ENCODE assay signal across 32 mouse cellular contexts in the genomic region with DNA sequence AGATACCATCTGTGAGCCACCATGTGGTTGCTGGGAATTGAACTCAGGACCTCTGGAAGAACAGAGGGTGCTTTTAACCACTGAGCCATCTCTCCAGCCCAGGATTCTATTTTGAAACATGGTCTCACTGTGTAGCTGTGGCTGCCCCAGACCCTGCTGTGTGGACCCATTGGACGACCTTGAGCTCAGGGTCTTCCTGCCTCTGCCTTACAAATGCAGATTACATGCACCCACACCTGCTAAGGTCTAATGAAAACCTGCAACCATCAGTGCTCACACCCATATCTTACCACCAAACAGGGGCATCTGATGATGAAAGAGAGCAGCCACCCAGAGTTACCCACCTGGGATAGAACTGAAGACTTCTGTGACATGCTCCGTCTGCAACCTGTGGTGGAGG. TPM values are rescaled to one million over a fixed set of nuclear protein-coding genes. Genes with fewer than 3 reads are reported as not detected.
"Had no signal": no experiment of that assay in that cellular context is flagged by ENCODE, and none has a peak within 500 bp of the region (broad histone marks: within the 10 kb centered on the region; RNA-seq: fewer than 3 reads in every experiment).

No protein-coding gene starts in this region.

- DNase-seq: kidney, adult 8-10 months; kidney, postnatal 10 days; kidney, postnatal 36 days; layer of hippocampus, postnatal 36 days; left cerebral cortex, postnatal 4 days; lung, embryonic 14.5 days; retina, postnatal 1 day; thymus, adult 18-20 months; thymus, postnatal 36 days had no signal

- H3K4me2 ChIP-seq: kidney, embryonic 15.5 days; limb, embryonic 12.5 days; limb, embryonic 15.5 days; liver, embryonic 11.5 days; lung, embryonic 14.5 days; midbrain, embryonic 11.5 days; midbrain, embryonic 15.5 days; neural tube, embryonic 13.5 days had no signal

- ATAC-seq: midbrain, embryonic 15.5 days had no signal

- H3K9me3 ChIP-seq: kidney, embryonic 15.5 days; limb, embryonic 12.5 days; limb, embryonic 15.5 days; midbrain, embryonic 15.5 days; neural tube, embryonic 13.5 days had no signal

- H3K27me3 ChIP-seq: kidney, embryonic 15.5 days; limb, embryonic 12.5 days; limb, embryonic 15.5 days; midbrain, embryonic 15.5 days; neural tube, embryonic 13.5 days had no signal

- H3K9ac ChIP-seq: kidney, embryonic 15.5 days; limb, embryonic 12.5 days; limb, embryonic 15.5 days; liver, embryonic 14.5 days; liver, postnatal 0 days; lung, embryonic 14.5 days; midbrain, embryonic 15.5 days; neural tube, embryonic 13.5 days had no signal

- H3K27ac ChIP-seq: kidney, embryonic 15.5 days; left cerebral cortex, adult 2 months; limb, embryonic 12.5 days; limb, embryonic 15.5 days; liver, embryonic 14.5 days; macrophage; midbrain, embryonic 15.5 days; neural tube, embryonic 13.5 days had no signal

- H3K4me3 ChIP-seq: kidney, embryonic 15.5 days; left cerebral cortex, adult 2 months; limb, embryonic 12.5 days; limb, embryonic 15.5 days; midbrain, embryonic 15.5 days; myocyte; neural tube, embryonic 13.5 days had no signal

- H3K4me1 ChIP-seq: kidney, embryonic 15.5 days; limb, embryonic 12.5 days; midbrain, embryonic 15.5 days had no signal

RNA-seq across cellular contexts. Expression of a gene that starts 24.3 kb away (rescaled TPM):
- total RNA-seq: layer of hippocampus, adult 8-10 months; layer of hippocampus, postnatal 10 days; layer of hippocampus, postnatal 36 days; left cerebral cortex, adult 2 months; left cerebral cortex, postnatal 10 days; left cerebral cortex, postnatal 4 days; megakaryocyte-erythroid progenitor cell, adult 5-6 weeks; monocyte, adult 5-6 weeks; neutrophil, adult 5-6 weeks had no signal
- polyA plus RNA-seq: kidney, embryonic 15.5 days; limb, embryonic 12.5 days; liver, embryonic 11.5 days; liver, postnatal 0 days; lung, embryonic 14.5 days; lung, postnatal 0 days; macrophage; midbrain, embryonic 11.5 days; neural tube, embryonic 13.5 days; small intestine, adult 2 months; spleen, adult 2 months; stomach, embryonic 16.5 days; urinary bladder, adult 2 months had no signal
